Mouse (Mus musculus) liver, embryonic 12.5 days (tissue): ENCODE data around the gene 1700028K03Rik. TPM values are rescaled to one million over a fixed set of nuclear protein-coding genes. Genes with fewer than 3 reads are reported as not detected.

Experiments used
- ATAC-seq: fragments of 200-750 bp; cut with Nextera tagmentation; 2 replicates; pipeline ENCODE4 v1.8.0; 2017; ENCODE audit warnings: moderate number of reproducible peaks, mild to moderate bottlenecking, moderate library complexity
- H3K27ac ChIP-seq: fragments of 300-500 bp; sonication (generic); 2 replicates; pipeline ENCODE4 v1.5.1; 2016; ENCODE audit warnings: mild to moderate bottlenecking
- H3K27me3 ChIP-seq: fragments of 300-500 bp; sonication (generic); replicated peaks from 2 replicates; pipeline ENCODE4 v1.6.1; 2016; ENCODE audit warnings: mild to moderate bottlenecking, moderate library complexity
- H3K36me3 ChIP-seq: fragments of 300-500 bp; sonication (generic); 2 replicates; pipeline ENCODE4 v1.6.1; 2016; ENCODE audit warnings: mild to moderate bottlenecking, moderate library complexity
- H3K4me1 ChIP-seq: fragments of 300-500 bp; sonication (generic); 2 replicates; pipeline ENCODE4 v1.6.1; 2016
- H3K4me2 ChIP-seq: fragments of 300-500 bp; sonication (generic); 2 replicates; pipeline ENCODE4 v1.6.1; 2016; ENCODE audit warnings: mild to moderate bottlenecking, moderate library complexity
- H3K4me3 ChIP-seq: fragments of 300-500 bp; sonication (generic); 2 replicates; pipeline ENCODE4 v1.5.1; 2016; ENCODE audit warnings: mild to moderate bottlenecking, moderate library complexity
- H3K9ac ChIP-seq: fragments of 300-500 bp; sonication (generic); 2 replicates; pipeline ENCODE4 v1.6.1; 2016; ENCODE audit warnings: mild to moderate bottlenecking, moderate library complexity
- H3K9me3 ChIP-seq: fragments of 300-500 bp; sonication (generic); replicated peaks from 2 replicates; pipeline ENCODE4 v1.6.1; 2016; ENCODE audit warnings: mild to moderate bottlenecking, moderate library complexity
- WGBS: fragments of 180-500 bp; shearing (Covaris S2); methylation state at CpG from one replicate; pipeline ENCODE4 v1.1.7; 2016; ENCODE audit not compliant: insufficient replicate concordance; 5-methylcytosine and 5-hydroxymethylcytosine counted together
- polyA plus RNA-seq: library from polyadenylated mRNA; unstranded; fragments of >200 nt; fragmentation: Nextera tagmentation; extraction: Ambion mirVana; gene quantifications from 2 replicates; pipeline ENCODE4 v1.2.1, GENCODE M21; 2016

Gene 1700028K03Rik
- polyA plus RNA-seq: 0.17 TPM in 2 replicates

DNA sequence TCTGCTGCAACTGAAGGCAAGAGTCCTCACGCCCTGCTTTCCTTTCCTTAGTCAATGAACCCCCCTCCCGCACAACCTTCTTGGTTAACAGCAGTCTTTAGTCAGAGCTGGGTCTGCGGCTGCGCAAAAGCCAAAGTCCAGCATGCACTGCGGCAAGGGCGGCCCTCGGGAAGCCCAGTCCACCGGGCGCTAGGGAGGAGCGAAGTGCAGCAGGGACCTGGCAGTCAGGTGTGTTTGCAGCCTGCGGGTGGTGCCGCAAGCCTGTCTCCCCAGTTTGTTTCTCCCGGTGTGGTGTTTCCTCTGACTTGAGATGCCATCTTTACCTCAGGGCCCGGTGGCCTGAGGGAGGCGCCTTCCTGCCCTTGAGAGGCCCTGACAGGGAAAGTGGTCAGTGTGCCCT lies at the start of gene 1700028K03Rik:
Gene 1700028K03Rik (plus strand): TSS at position 129 of the 400 bp plus-strand sequence.
- Histone ChIP-seq H3K27me3 (no peaks in the 10 kb centered on the region; the same call in 1 of the 2 replicates), H3K4me3 (no peak within 1 kb of the TSS), H3K9me3 (no peaks in the 10 kb centered on the region), H3K27ac (no peak within 1 kb of the TSS), H3K9ac (no peak within 1 kb of the TSS), H3K4me1 (peaks cover 12% of the 10 kb centered on the region), H3K4me2 (peak within 1 kb of the TSS; percentile 29), H3K36me3 (no peaks in the 10 kb centered on the region)
- peak; percentile 58; the same call in 1 of the 2 replicates for ATAC-seq
- 52% methylated on average over 15 of the region's 15 CpGs for WGBS

- H3K4me2 ChIP-seq: no peak overlapping the region
- ATAC-seq: no peak
- no peak overlapping the region for H3K9ac ChIP-seq
- no peaks in the 10 kb centered on the region for H3K36me3 ChIP-seq
- no peaks in the 10 kb centered on the region for H3K9me3 ChIP-seq
- no peaks in the 10 kb centered on the region for H3K4me1 ChIP-seq
- 60% methylated on average over 4 of the region's 4 CpGs for WGBS
- no peak overlapping the region for H3K27ac ChIP-seq
- H3K4me3 ChIP-seq: no peak overlapping the region
- H3K27me3 ChIP-seq: no peaks in the 10 kb centered on the region
These were observed 45.5 kb upstream of the 1700028K03Rik start for GRCm38 (mm10) chr5:107488996-107489395.

DNA sequence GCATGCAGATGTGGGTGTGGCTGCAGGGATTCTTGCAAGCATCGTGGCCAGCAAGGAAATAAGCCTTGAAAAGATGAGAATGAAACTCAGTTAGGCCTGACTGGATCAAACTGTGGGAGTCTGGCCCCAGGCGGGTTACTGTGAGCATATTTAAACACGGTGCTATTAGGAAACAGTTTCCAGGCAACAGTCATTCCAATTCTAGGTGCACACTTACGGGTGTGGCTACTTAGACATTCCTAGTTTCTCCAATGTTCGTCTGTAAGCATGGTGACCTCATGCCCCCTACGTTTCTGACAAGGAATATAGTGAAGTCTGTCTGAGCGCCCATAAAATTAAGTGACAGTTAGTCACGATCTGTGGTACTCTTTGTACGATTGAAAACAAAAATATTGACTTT lies 43.5 kb upstream of the 1700028K03Rik start:
- no peaks in the 10 kb centered on the region for H3K27me3 ChIP-seq
- H3K9me3 ChIP-seq: no peaks in the 10 kb centered on the region
- H3K4me3 ChIP-seq: no peak overlapping the region
- no peak overlapping the region for H3K9ac ChIP-seq
- H3K27ac ChIP-seq: no peak overlapping the region
- ATAC-seq: no peak
- H3K36me3 ChIP-seq: peaks cover 3% of the 10 kb centered on the region; the same call in 1 of the 2 replicates
- H3K4me2 ChIP-seq: no peak overlapping the region
- no peaks in the 10 kb centered on the region for H3K4me1 ChIP-seq
- 78% methylated on average over 9 of the region's 9 CpGs for WGBS

DNA sequence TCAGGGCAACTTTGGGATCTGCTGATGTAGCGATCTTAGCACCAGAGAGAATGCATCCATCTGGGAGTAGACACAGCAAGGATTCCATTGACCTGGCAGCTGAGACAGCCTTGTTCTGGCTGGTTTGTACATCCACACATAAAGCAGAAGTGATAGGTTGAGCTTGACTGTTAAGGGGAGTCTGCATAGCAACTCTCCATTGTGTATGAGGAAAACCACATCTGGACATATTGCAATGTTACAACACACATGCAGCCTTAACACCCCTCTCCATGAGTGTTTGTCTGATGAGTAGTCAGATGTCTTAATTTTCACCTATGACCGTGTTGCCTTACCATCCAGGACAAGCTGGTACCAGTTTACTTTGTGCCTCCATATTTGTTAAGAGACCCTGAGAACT lies 42.0 kb upstream of the 1700028K03Rik start:
- Histone ChIP-seq H3K36me3 (peaks cover 3% of the 10 kb centered on the region; the same call in 1 of the 2 replicates), H3K4me2 (no peak overlapping the region), H3K27me3 (no peaks in the 10 kb centered on the region), H3K4me3 (no peak overlapping the region), H3K9ac (no peak overlapping the region), H3K4me1 (no peaks in the 10 kb centered on the region), H3K27ac (no peak overlapping the region), H3K9me3 (no peaks in the 10 kb centered on the region)
- WGBS: 69% methylated on average over 2 of the region's 2 CpGs
- ATAC-seq: no peak

- Histone ChIP-seq H3K4me3 (no peak overlapping the region), H3K27ac (no peak overlapping the region), H3K27me3 (no peaks in the 10 kb centered on the region), H3K9me3 (no peaks in the 10 kb centered on the region), H3K9ac (no peak overlapping the region), H3K4me2 (no peak overlapping the region), H3K4me1 (no peaks in the 10 kb centered on the region), H3K36me3 (peaks cover 3% of the 10 kb centered on the region; the same call in 1 of the 2 replicates)
- ATAC-seq: no peak
- 96% methylated on average over 5 of the region's 5 CpGs for WGBS
These were observed 39.8 kb upstream of the 1700028K03Rik start for GRCm38 (mm10) chr5:107494759-107495158.

DNA sequence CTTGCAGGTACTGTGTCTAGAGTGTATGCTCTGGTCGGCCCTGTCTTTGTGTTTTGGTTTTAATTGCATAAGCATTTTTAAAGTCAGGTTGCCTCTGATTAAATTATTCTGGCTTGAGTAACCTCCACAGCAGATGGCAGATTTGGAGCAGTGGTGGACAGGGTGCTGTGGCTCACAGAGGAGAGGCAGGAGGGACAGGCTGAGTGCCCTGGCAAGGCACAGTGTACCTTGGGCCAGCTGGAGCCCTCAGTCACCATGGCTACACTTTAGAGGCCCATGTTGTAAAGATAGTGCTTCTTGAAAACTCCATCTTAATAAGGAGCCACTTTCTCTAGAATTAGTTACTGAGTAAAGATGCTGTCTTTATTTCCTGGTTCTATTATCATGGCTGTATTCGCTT lies 38.5 kb upstream of the 1700028K03Rik start:
- H3K9me3 ChIP-seq: no peaks in the 10 kb centered on the region
- no peak for ATAC-seq
- H3K36me3 ChIP-seq: peaks cover 3% of the 10 kb centered on the region; the same call in 1 of the 2 replicates
- no peak overlapping the region for H3K4me2 ChIP-seq
- H3K27me3 ChIP-seq: no peaks in the 10 kb centered on the region
- no peak overlapping the region for H3K27ac ChIP-seq
- 73% methylated on average over 2 of the region's 2 CpGs for WGBS
- no peak overlapping the region for H3K9ac ChIP-seq
- no peaks in the 10 kb centered on the region for H3K4me1 ChIP-seq
- no peak overlapping the region for H3K4me3 ChIP-seq

DNA sequence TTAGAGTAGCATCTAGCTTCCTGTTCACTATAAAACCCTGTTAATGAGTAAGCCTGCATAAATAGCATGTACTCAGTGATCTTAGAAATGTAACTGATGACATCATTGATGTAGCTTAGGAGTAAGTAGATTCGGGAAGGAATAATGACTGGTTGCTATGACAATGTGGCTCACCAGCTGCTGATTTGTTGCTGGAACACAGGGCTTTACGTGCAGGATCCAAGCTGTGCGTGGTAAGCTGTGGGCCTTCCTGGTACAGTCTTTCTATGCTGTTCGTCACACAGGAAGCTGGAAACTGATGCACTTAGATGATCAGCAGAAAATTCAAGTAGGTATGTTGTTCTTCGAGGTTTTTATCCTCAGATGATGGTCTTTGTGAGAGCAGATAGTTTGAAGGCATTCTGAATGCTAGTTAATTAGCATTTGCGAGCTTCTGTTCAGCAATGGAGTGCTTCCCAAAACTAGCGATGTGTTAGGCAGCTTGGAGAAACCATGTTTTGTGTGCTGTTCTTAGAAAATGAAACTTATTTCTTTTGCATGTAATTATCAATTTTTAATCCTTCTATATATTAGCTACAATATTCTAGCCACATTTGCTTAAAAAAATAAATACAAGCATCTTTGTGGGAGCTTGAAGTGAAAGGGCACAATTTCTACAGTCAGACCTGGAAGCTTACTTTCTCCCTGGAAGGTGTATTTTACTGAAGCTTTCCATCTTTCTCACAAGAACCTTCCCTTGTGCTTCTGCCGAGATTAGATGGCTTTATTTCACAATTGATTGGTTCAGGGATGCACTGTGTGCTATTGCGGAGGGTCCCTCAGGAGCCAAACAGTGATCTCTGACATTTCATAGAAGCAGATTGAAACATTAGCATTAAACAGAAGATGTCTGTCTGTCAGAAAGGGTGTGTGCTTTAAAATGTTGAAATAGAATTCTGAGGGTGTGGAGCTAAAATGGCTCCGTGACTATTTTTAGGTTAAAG lies 36.7 kb upstream of the 1700028K03Rik start:
- H3K36me3 ChIP-seq: peaks cover 3% of the 10 kb centered on the region; the same call in 1 of the 2 replicates
- no peak for ATAC-seq
- 71% methylated on average over 10 of the region's 10 CpGs for WGBS
- no peak overlapping the region for H3K4me3 ChIP-seq
- H3K27me3 ChIP-seq: no peaks in the 10 kb centered on the region
- H3K9ac ChIP-seq: no peak overlapping the region
- H3K4me1 ChIP-seq: no peaks in the 10 kb centered on the region
- H3K9me3 ChIP-seq: no peaks in the 10 kb centered on the region
- H3K27ac ChIP-seq: no peak overlapping the region
- no peak overlapping the region for H3K4me2 ChIP-seq

DNA sequence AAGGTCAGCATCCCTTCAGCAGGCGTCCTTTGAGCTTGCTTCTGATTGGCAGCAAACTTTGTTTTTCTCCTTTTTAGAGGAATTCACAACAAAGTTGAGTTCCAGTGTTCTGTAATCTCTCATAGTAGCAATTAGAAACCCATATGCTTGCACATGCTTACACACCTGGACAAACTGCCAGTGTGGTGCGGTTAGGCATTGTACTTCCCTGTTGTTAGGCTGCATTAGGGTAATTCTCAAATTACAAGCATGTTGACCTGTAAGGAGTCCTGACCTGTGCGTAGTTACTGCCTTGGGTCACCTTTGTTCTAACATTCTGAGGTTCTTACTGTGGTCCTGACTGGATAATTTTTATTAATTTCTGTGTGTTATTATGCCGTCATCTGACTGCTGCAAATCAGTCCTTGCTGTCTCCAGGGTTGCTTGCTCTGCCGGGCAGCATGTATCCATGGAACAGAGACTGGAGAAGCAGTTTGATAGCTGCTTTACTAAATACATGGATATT lies 35.7 kb upstream of the 1700028K03Rik start:
- Histone ChIP-seq H3K9ac (no peak overlapping the region), H3K4me1 (no peaks in the 10 kb centered on the region), H3K27ac (no peak overlapping the region), H3K4me3 (no peak overlapping the region), H3K9me3 (no peaks in the 10 kb centered on the region), H3K36me3 (peaks cover 3% of the 10 kb centered on the region; the same call in 1 of the 2 replicates), H3K4me2 (no peak overlapping the region), H3K27me3 (no peaks in the 10 kb centered on the region)
- 71% methylated on average over 5 of the region's 5 CpGs for WGBS
- ATAC-seq: no peak

- Histone ChIP-seq H3K36me3 (no peaks in the 10 kb centered on the region), H3K27ac (no peak overlapping the region), H3K4me1 (no peaks in the 10 kb centered on the region), H3K9ac (no peak overlapping the region), H3K9me3 (no peaks in the 10 kb centered on the region), H3K4me3 (no peak overlapping the region), H3K27me3 (no peaks in the 10 kb centered on the region), H3K4me2 (no peak overlapping the region)
- 87% methylated on average over 5 of the region's 5 CpGs for WGBS
- ATAC-seq: no peak
These were observed 34.5 kb upstream of the 1700028K03Rik start for GRCm38 (mm10) chr5:107499891-107500535.

- Histone ChIP-seq H3K4me2 (no peak overlapping the region), H3K4me1 (no peaks in the 10 kb centered on the region), H3K9me3 (no peaks in the 10 kb centered on the region), H3K27ac (no peak overlapping the region), H3K4me3 (no peak overlapping the region), H3K9ac (no peak overlapping the region), H3K27me3 (no peaks in the 10 kb centered on the region), H3K36me3 (no peaks in the 10 kb centered on the region)
- 81% methylated on average over 1 of the region's 1 CpGs for WGBS
- no peak for ATAC-seq
These were observed 33.8 kb upstream of the 1700028K03Rik start for GRCm38 (mm10) chr5:107500741-107501140.

DNA sequence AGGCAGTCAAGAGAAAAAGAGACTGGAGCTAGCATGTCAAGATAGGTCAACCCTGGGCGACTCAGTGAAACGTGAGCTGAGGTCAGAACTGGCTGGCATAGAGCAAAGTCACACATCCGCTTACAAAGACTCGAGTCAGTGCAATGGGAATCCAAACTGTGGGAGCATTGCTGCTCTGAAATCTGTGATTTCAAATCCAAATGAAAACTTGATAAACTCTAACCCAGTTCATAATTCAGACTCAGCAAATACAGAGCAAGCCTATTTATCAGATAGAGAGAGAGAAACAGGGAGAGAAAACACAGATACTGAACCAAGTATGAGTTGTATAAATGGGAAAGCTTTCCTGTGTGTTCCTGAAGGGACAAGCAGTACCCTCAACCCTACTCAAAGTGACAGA lies 27.2 kb upstream of the 1700028K03Rik start, which contains the start of gene Gm42669:
Gene Gm42669 (plus strand): TSS at position 301 of the 400 bp plus-strand sequence.
- Histone ChIP-seq H3K27me3 (no peaks in the 10 kb centered on the region), H3K4me2 (no peak within 1 kb of the TSS), H3K4me3 (no peak within 1 kb of the TSS), H3K9ac (no peak within 1 kb of the TSS), H3K4me1 (no peaks in the 10 kb centered on the region), H3K27ac (no peak within 1 kb of the TSS), H3K36me3 (no peaks in the 10 kb centered on the region), H3K9me3 (no peaks in the 10 kb centered on the region)
- ATAC-seq: no peak
- WGBS: 71% methylated on average over 4 of the region's 4 CpGs

GRCm38 (mm10) chr5:107510503-107510902 lies 24.0 kb upstream of the 1700028K03Rik start:
- no peaks in the 10 kb centered on the region for H3K27me3 ChIP-seq
- no peak for ATAC-seq
- no peak overlapping the region for H3K4me3 ChIP-seq
- no peak overlapping the region for H3K9ac ChIP-seq
- H3K4me1 ChIP-seq: peaks cover 5% of the 10 kb centered on the region
- no peaks in the 10 kb centered on the region for H3K9me3 ChIP-seq
- no peak overlapping the region for H3K4me2 ChIP-seq
- H3K36me3 ChIP-seq: no peaks in the 10 kb centered on the region
- H3K27ac ChIP-seq: no peak overlapping the region
- WGBS: 66% methylated on average over 10 of the region's 10 CpGs
